Mouse (Mus musculus) erythroblast, embryonic 14.5 days (primary cell): ENCODE measurements around the gene 1110057P08Rik.
"Not testable (repeated sequence)": the region's sequence is repeated elsewhere in the genome, so short reads cannot be mapped to it uniquely, and the experiment has no call there.

Source experiments
- GATA1 ChIP-seq: IDR thresholded peaks from 2 replicates; pipeline ENCODE4 v1.6.1; 2012; ENCODE audit warnings: low read length, inconsistent platforms, mixed read lengths
- TAL1 ChIP-seq: IDR thresholded peaks from 3 replicates; pipeline ENCODE4 v1.6.1; 2012; ENCODE audit warnings: low read length, inconsistent platforms, mixed read lengths

- not testable (repeated sequence) for TF ChIP-seq GATA1, TAL1
These were observed 5.3 kb upstream of the 1110057P08Rik start, which contains the start of gene Gm7735 for GRCm38 (mm10) chr16:89169190-89169589.
